Mouse (Mus musculus) megakaryocyte, embryonic 14.5 days (primary cell): ENCODE results near the gene Zfp11.

Source experiments
- FLI1 ChIP-seq: IDR thresholded peaks from 2 replicates; pipeline ENCODE4 v1.6.1; 2012; ENCODE audit warnings: low read length, inconsistent platforms, mixed read lengths
- GATA1 ChIP-seq: IDR thresholded peaks from 3 replicates; pipeline ENCODE4 v1.6.1; 2012; ENCODE audit warnings: mixed read lengths, low read length, inconsistent platforms, borderline replicate concordance

GRCm38 (mm10) chr5:129670036-129670458, at the start of gene Zfp11:
- TF ChIP-seq GATA1 (no peak), FLI1 (no peak)
